In the genomic region with DNA sequence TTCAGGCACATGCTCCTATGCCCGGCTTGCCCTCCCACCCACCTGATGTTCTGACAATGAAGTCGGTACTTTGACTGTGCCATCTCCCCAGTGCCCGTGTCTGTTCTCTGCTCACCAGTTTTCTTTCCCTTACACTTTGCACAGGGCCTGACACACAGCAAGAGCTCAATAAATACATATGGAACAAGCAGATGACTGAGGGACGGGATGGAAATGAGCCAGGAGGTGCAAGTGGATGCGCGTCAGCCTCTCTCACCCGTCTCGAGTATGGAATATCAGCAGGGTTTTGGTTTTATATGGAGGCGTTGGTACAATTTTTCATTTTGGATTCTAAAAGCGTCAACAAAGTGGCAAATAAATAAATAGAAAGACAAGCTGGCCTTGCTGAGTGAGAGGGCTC, we compare ENCODE assay signal across 16 mouse cellular contexts.
A peak's percentile ranks its signal among the peaks of the same experiment; 100 is the strongest.
DNase-seq lines count a peak whose midpoint lies in the region; TF ChIP-seq lines count a peak whose summit lies in the region.
"Had no signal": no experiment of that assay in that cellular context is flagged by ENCODE, and none has a peak within 500 bp of the region (broad histone marks: within the 10 kb centered on the region; RNA-seq: fewer than 3 reads in every experiment).

No protein-coding gene starts in this region.

- TF ChIP-seq CTCF in brain, embryonic 14.5 days (IDR thresholded peaks at IDR 0.05; ENCODE audit: borderline replicate concordance, extremely low read depth, insufficient read depth, insufficient read length) = no peak

- TF ChIP-seq POLR2A in brain, embryonic 14.5 days (IDR thresholded peaks at IDR 0.05; ENCODE audit: borderline replicate concordance, extremely low read depth, insufficient read depth, insufficient read length, poor library complexity, severe bottlenecking) = no peak

- DNase-seq in cerebellum, postnatal 10 days = peak; percentile 47 to 49
- no peak for DNase-seq in cerebellum, adult 11-12 months
- DNase-seq in layer of hippocampus, adult 11-12 months (ENCODE audit: low spot score) = peak; percentile 39
- DNase-seq in layer of hippocampus, adult 9-10 months (ENCODE audit: low spot score) = no peak
- DNase-seq in brain, embryonic 14.5 days (ENCODE audit: low read depth) = peak; percentile 41
- DNase-seq in layer of hippocampus, postnatal 10 days (ENCODE audit: low spot score in 2 of 2) = peak; percentile 9 to 19
- DNase-seq in urinary bladder, postnatal 25 days (ENCODE audit: low spot score) = no peak
- DNase-seq in spleen, adult 12 weeks (ENCODE audit: low spot score) = no peak
- DNase-seq: adrenal gland, postnatal 25 days; gastrocnemius, postnatal 36 days; heart, postnatal 4 days; kidney, adult 2 months; kidney, postnatal 10 days; liver; lung, postnatal 36 days; thymus, postnatal 25 days had no signal

Comparison
In these comparisons a context has a peak if more than half of its experiments do, and no peak if none do; other contexts are left out.
1. DNase-seq: peak in cerebellum, postnatal 10 days (2 of 2), layer of hippocampus, adult 11-12 months (single experiment), brain, embryonic 14.5 days (single experiment) and layer of hippocampus, postnatal 10 days (2 of 2); none in cerebellum, adult 11-12 months (single experiment), layer of hippocampus, adult 9-10 months (single experiment), urinary bladder, postnatal 25 days (single experiment) and spleen, adult 12 weeks (single experiment).